Mouse (Mus musculus): ENCODE measurements around the gene Fbxo4. TPM values are rescaled to one million over a fixed set of nuclear protein-coding genes. Genes with fewer than 3 reads are reported as not detected.

Gene Fbxo4
- polyA plus RNA-seq, 1 experiment from 2014 or later = 7.7 TPM

Other genes with a start within 250 kb of the Fbxo4 start
- 35.2 and 42.8 TPM in 2 replicates for gene AW549877, start 16.2 kb upstream of the Fbxo4 start, polyA plus RNA-seq (2016; fragmentation: Nextera tagmentation; extraction: Ambion mirVana)
- 195 and 197 TPM in 2 replicates for gene Oxct1, start 46.8 kb upstream of the Fbxo4 start, polyA plus RNA-seq (2016; fragmentation: Nextera tagmentation; extraction: Ambion mirVana)